ENCODE assay signal across 8 mouse cellular contexts in the genomic region with DNA sequence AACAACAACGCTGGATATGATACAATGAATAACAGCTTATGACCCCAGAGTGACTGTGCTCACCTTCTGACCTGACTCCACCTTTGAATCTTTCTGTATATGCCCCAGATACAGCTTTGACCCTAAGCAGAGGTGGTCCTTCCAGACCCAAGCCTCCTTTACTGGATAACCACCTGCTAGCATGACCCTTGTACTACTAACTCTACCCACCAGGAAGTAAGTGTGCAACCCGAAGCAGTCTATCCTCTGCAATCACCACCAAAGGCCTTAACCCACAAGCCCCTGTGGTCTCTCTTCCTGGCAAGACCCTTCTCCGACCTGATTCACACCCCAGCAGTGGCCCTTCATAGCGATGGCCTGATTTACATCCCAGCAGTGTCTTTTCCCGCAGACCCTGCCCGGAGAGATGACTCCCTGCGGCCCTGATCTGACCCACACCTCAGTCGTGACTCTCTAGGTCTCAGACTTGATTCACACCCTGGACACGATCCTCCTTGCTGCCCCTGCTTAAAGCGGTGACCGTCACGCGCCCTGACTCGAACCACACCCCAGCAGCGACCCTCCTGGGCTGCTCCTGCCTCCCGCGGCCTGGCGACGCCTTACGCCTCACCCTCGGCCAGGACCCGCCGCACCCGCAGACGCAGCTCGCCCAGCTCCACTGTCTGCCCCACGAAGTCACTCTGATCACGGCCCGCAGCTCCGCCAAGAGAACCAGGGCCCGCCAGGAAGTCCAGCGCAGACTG. TPM values are rescaled to one million over a fixed set of nuclear protein-coding genes. Genes with fewer than 3 reads are reported as not detected.
DNase-seq lines count a peak whose midpoint lies in the region; ATAC-seq and TF ChIP-seq lines count a peak whose summit lies in the region.

No protein-coding gene starts in this region.

- H3K4me3 ChIP-seq in lung, embryonic 16.5 days (ENCODE audit: low read length), result peak overlapping the region; percentile 98
- H3K4me3 ChIP-seq in heart, postnatal 0 days (ENCODE audit: low read depth, low read length), result peak overlapping the region; percentile 87

- H3K9ac ChIP-seq in lung, embryonic 16.5 days (ENCODE audit: low read length), result peak overlapping the region; percentile 98
- H3K9ac ChIP-seq in heart, postnatal 0 days (replicated peaks; ENCODE audit: low read depth, low read length), result peak overlapping the region; percentile 91

- peaks cover 13% of the 10 kb centered on the region for H3K4me1 ChIP-seq in lung, embryonic 16.5 days (replicated peaks; ENCODE audit: control insufficient read depth, insufficient read depth, low read length)
- H3K4me1 ChIP-seq in heart, postnatal 0 days (ENCODE audit: control insufficient read depth, insufficient read depth), result peaks cover 20% of the 10 kb centered on the region; the same call in 1 of the 2 replicates

- H3K36me3 ChIP-seq in lung, embryonic 16.5 days (ENCODE audit: control insufficient read depth, insufficient read depth, low read length), result peaks cover 7% of the 10 kb centered on the region
- H3K36me3 ChIP-seq in heart, postnatal 0 days (replicated peaks; ENCODE audit: control insufficient read depth, insufficient read depth, low read length), result peaks cover 7% of the 10 kb centered on the region

- H3K27me3 ChIP-seq in lung, embryonic 16.5 days (ENCODE audit: control insufficient read depth, insufficient read depth, low read depth, low read length), result no peaks in the 10 kb centered on the region
- H3K27me3 ChIP-seq in heart, postnatal 0 days (ENCODE audit: control insufficient read depth, insufficient read depth, low read length), result no peaks in the 10 kb centered on the region

- H3K4me2 ChIP-seq in lung, embryonic 16.5 days (ENCODE audit: low read depth, low read length), result peak overlapping the region; percentile 95
- peak overlapping the region; percentile 94 for H3K4me2 ChIP-seq in heart, postnatal 0 days (ENCODE audit: low read depth, low read length)

- H3K27ac ChIP-seq in lung, embryonic 16.5 days (ENCODE audit: low read length), result peak overlapping the region; percentile 88
- peak overlapping the region; percentile 90 for H3K27ac ChIP-seq in heart, postnatal 0 days (ENCODE audit: low read depth)

- no peak for TF ChIP-seq CTCF in heart, postnatal 0 days (IDR thresholded peaks at IDR 0.05; ENCODE audit: low read depth)

- H3K9me3 ChIP-seq in lung, embryonic 16.5 days (ENCODE audit: control insufficient read depth, low read length), result no peaks in the 10 kb centered on the region
- H3K9me3 ChIP-seq in heart, postnatal 0 days (replicated peaks; ENCODE audit: control insufficient read depth, low read length), result no peaks in the 10 kb centered on the region

- WGBS in lung, embryonic 16.5 days, result 1% methylated on average over 32 of the region's 32 CpGs
- 1% methylated on average over 32 of the region's 32 CpGs for WGBS in heart, postnatal 0 days

- no peak for DNase-seq in lung, postnatal 36 days
- DNase-seq in heart, postnatal 0 days (ENCODE audit: low spot score), result peak; percentile 32
- DNase-seq in right cerebral cortex, postnatal 14 days, result no peak
- no peak for DNase-seq in adrenal gland, adult 8-10 months
- no peak for DNase-seq in ovary, postnatal 36 days (ENCODE audit: low spot score)

- ATAC-seq in lung, embryonic 16.5 days (ENCODE audit: low read depth), result peak; percentile 83
- ATAC-seq in activated CD4-positive, CD25-positive, alpha-beta regulatory T cell, adult 4 months, result peak; percentile 48
- ATAC-seq in heart, postnatal 0 days (ENCODE audit: insufficient read depth, low read depth), result peak; percentile 75
- peak; percentile 58 for ATAC-seq in megakaryocyte, adult 5-6 weeks (ENCODE audit: poor library complexity, severe bottlenecking)

- no peak for TF ChIP-seq EP300 in heart, postnatal 0 days (IDR thresholded peaks at IDR 0.05; ENCODE audit: low read depth)

RNA-seq across cellular contexts. Expression of gene Gak, which starts 0.5 kb away (rescaled TPM):
- polyA plus RNA-seq in lung, embryonic 16.5 days (2015; fragmentation: Nextera tagmentation; extraction: Ambion mirVana), result 51.7 and 57.1 TPM in 2 replicates
- 10 to 100 TPM; 66.0 to 73.0 TPM for polyA plus RNA-seq in activated CD4-positive, CD25-positive, alpha-beta regulatory T cell, adult 4 months (2017; shearing (Covaris generic))
- total RNA-seq in heart, postnatal 0 days (2014; rRNA removed; ENCODE audit: low replicate concordance), result 29.4 and 48.9 TPM in 2 replicates
- 13.4 and 15.0 TPM in 2 replicates for polyA plus RNA-seq in heart, postnatal 0 days (2015; fragmentation: Nextera tagmentation; extraction: Ambion mirVana)
- 78.9 and 80.8 TPM in 2 replicates for total RNA-seq in megakaryocyte, adult 5-6 weeks (2015)
- 110 and 120 TPM in 2 replicates for total RNA-seq in megakaryocyte, adult 5-6 weeks (2017)
- total RNA-seq in adrenal gland, adult 8-10 months (2022), result 100 to 1,000 TPM in 2 of 4 experiments, 10 to 100 TPM in 2; 87.2 to 105 (median 95.9) TPM

RNA-seq across cellular contexts. Expression of gene Tmem175, which starts 0.5 kb away (rescaled TPM):
- 30.0 and 30.8 TPM in 2 replicates for polyA plus RNA-seq in lung, embryonic 16.5 days (2015; fragmentation: Nextera tagmentation; extraction: Ambion mirVana)
- 10 to 100 TPM; 36.5 to 39.2 TPM for polyA plus RNA-seq in activated CD4-positive, CD25-positive, alpha-beta regulatory T cell, adult 4 months (2017; shearing (Covaris generic))
- 16.3 and 24.5 TPM in 2 replicates for total RNA-seq in heart, postnatal 0 days (2014; rRNA removed; ENCODE audit: low replicate concordance)
- polyA plus RNA-seq in heart, postnatal 0 days (2015; fragmentation: Nextera tagmentation; extraction: Ambion mirVana), result 12.3 and 14.5 TPM in 2 replicates
- 18.7 and 21.5 TPM in 2 replicates for total RNA-seq in megakaryocyte, adult 5-6 weeks (2015)
- total RNA-seq in megakaryocyte, adult 5-6 weeks (2017), result 8.7 and 11.7 TPM in 2 replicates
- total RNA-seq in adrenal gland, adult 8-10 months (2022), result 10 to 100 TPM; 27.3 to 34.7 (median 31.8) TPM

RNA-seq across cellular contexts. Expression of gene Idua, which starts 31.1 kb away (rescaled TPM):
- polyA plus RNA-seq in lung, embryonic 16.5 days (2015; fragmentation: Nextera tagmentation; extraction: Ambion mirVana), result 13.8 and 15.7 TPM in 2 replicates
- polyA plus RNA-seq in activated CD4-positive, CD25-positive, alpha-beta regulatory T cell, adult 4 months (2017; shearing (Covaris generic)), result 1 to 10 TPM; 8.8 to 9.8 TPM
- 8.9 and 25.6 TPM in 2 replicates for total RNA-seq in heart, postnatal 0 days (2014; rRNA removed; ENCODE audit: low replicate concordance)
- polyA plus RNA-seq in heart, postnatal 0 days (2015; fragmentation: Nextera tagmentation; extraction: Ambion mirVana), result 9.0 and 9.6 TPM in 2 replicates
- 14.0 and 17.4 TPM in 2 replicates for total RNA-seq in megakaryocyte, adult 5-6 weeks (2015)
- total RNA-seq in megakaryocyte, adult 5-6 weeks (2017), result 6.3 and 9.9 TPM in 2 replicates
- total RNA-seq in adrenal gland, adult 8-10 months (2022), result 10 to 100 TPM; 17.5 to 31.1 (median 22.6) TPM

RNA-seq across cellular contexts. Expression of gene Dgkq, which starts 40.4 kb away (rescaled TPM):
- polyA plus RNA-seq in lung, embryonic 16.5 days (2015; fragmentation: Nextera tagmentation; extraction: Ambion mirVana), result 11.0 and 12.7 TPM in 2 replicates
- 1 to 10 TPM; 4.4 to 4.5 TPM for polyA plus RNA-seq in activated CD4-positive, CD25-positive, alpha-beta regulatory T cell, adult 4 months (2017; shearing (Covaris generic))
- total RNA-seq in heart, postnatal 0 days (2014; rRNA removed; ENCODE audit: low replicate concordance), result 11.9 and 34.7 TPM in 2 replicates
- polyA plus RNA-seq in heart, postnatal 0 days (2015; fragmentation: Nextera tagmentation; extraction: Ambion mirVana), result 2.9 and 3.0 TPM in 2 replicates
- total RNA-seq in megakaryocyte, adult 5-6 weeks (2015), result 5.2 and 5.9 TPM in 2 replicates
- total RNA-seq in megakaryocyte, adult 5-6 weeks (2017), result 6.8 and 15.6 TPM in 2 replicates
- 10 to 100 TPM; 15.3 to 39.9 (median 31.0) TPM for total RNA-seq in adrenal gland, adult 8-10 months (2022)

RNA-seq across cellular contexts. Expression of gene Slc26a1, which starts 46.3 kb away (rescaled TPM):
- polyA plus RNA-seq in lung, embryonic 16.5 days (2015; fragmentation: Nextera tagmentation; extraction: Ambion mirVana), result 0.51 and 0.75 TPM in 2 replicates
- under 1 TPM in 1 of 2 experiments, not detected in 1; 0.31 TPM for polyA plus RNA-seq in activated CD4-positive, CD25-positive, alpha-beta regulatory T cell, adult 4 months (2017; shearing (Covaris generic))
- total RNA-seq in heart, postnatal 0 days (2014; rRNA removed; ENCODE audit: low replicate concordance), result 0.08 TPM in 1 of 2 replicates, not detected in the other
- polyA plus RNA-seq in heart, postnatal 0 days (2015; fragmentation: Nextera tagmentation; extraction: Ambion mirVana), result 0.11 and 0.23 TPM in 2 replicates
- 0.02 and 0.57 TPM in 2 replicates for total RNA-seq in megakaryocyte, adult 5-6 weeks (2015)
- total RNA-seq in megakaryocyte, adult 5-6 weeks (2017), result 0.04 and 0.77 TPM in 2 replicates
- total RNA-seq in adrenal gland, adult 8-10 months (2022), result under 1 TPM; 0.14 to 0.46 (median 0.19) TPM
